ENCODE assay signal across 22 mouse cellular contexts in the genomic region with DNA sequence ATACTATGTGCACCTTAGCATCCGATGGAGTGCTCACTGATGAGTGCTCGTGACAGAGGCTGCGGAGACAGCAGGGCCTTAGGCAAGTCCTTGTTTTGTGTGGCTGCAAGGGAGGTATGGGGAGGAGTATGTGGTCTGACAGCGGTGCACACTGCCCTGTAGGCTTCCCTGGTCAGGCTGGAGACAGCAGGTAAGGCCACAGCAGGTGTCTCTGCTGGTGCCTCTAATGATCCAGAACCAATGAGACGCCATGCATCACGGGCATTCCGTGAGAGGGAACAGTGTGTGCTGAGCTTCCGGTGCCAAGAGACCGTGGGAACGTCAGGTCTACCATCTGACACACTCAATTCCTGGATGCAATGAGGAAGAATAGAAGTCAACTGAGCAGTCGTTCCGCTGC.
DNase-seq lines count a peak whose midpoint lies in the region; ATAC-seq and TF ChIP-seq lines count a peak whose summit lies in the region.
"Had no signal": no experiment of that assay in that cellular context is flagged by ENCODE, and none has a peak within 500 bp of the region (broad histone marks: within the 10 kb centered on the region; RNA-seq: fewer than 3 reads in every experiment).

No protein-coding gene starts in this region.

- ATAC-seq in hindbrain, embryonic 16.5 days: no peak
- ATAC-seq in kidney, postnatal 0 days (replicated peaks; ENCODE audit: low FRiP score, low read depth): peak; percentile 63
- ATAC-seq: CD4-positive, CD25-positive, alpha-beta regulatory T cell, adult 4 months; forebrain, embryonic 15.5 days; hindbrain, postnatal 0 days; inflammation-experienced regulatory T-cells, adult 6 months had no signal

- H3K4me2 ChIP-seq in hindbrain, embryonic 16.5 days (ENCODE audit: low read length): no peak overlapping the region
- H3K4me2 ChIP-seq in kidney, postnatal 0 days (ENCODE audit: low read length): peak overlapping the region; percentile 16; the same call in 1 of the 2 replicates
- H3K4me2 ChIP-seq: forebrain, embryonic 12.5 days; forebrain, embryonic 15.5 days; heart, embryonic 11.5 days; hindbrain, embryonic 13.5 days had no signal

- H3K27me3 ChIP-seq in hindbrain, embryonic 10.5 days (ENCODE audit: insufficient read depth, poor library complexity, severe bottlenecking): no peaks in the 10 kb centered on the region
- H3K27me3 ChIP-seq in hindbrain, embryonic 16.5 days (replicated peaks; ENCODE audit: control insufficient read depth, insufficient read depth, low read length): no peaks in the 10 kb centered on the region
- no peaks in the 10 kb centered on the region for H3K27me3 ChIP-seq in kidney, postnatal 0 days (ENCODE audit: insufficient read depth, low read length)
- H3K27me3 ChIP-seq: forebrain, embryonic 15.5 days; hindbrain, embryonic 13.5 days had no signal

- H3K27ac ChIP-seq in hindbrain, embryonic 10.5 days: peak overlapping the region; percentile 43
- no peak overlapping the region for H3K27ac ChIP-seq in hindbrain, embryonic 16.5 days (ENCODE audit: low read depth, low read length)
- no peak overlapping the region for H3K27ac ChIP-seq in kidney, postnatal 0 days
- H3K27ac ChIP-seq: forebrain, embryonic 12.5 days; forebrain, embryonic 15.5 days; heart, adult 2 months; hindbrain, embryonic 13.5 days; hindbrain, postnatal 0 days had no signal

- DNase-seq in hindbrain, embryonic 10.5 days (ENCODE audit: low spot score): no peak
- DNase-seq in kidney, postnatal 0 days (ENCODE audit: low spot score): no peak
- no peak for DNase-seq in kidney, postnatal 36 days
- peak; percentile 35 for DNase-seq in testis, postnatal 10 days (ENCODE audit: low spot score)
- no peak for DNase-seq in testis, postnatal 14 days (ENCODE audit: low spot score)
- no peak for DNase-seq in adrenal gland, postnatal 4 days (ENCODE audit: low spot score in 2 of 2)
- DNase-seq: adrenal gland, adult 2 months; adrenal gland, postnatal 14 days; cerebellum, adult 11-12 months; cerebellum, adult 8-10 months; cerebellum, postnatal 36 days; embryo, embryonic 11 days; gastrocnemius, postnatal 25 days; heart, adult 2 months had no signal

- H3K4me1 ChIP-seq in hindbrain, embryonic 10.5 days (replicated peaks): peaks cover 39% of the 10 kb centered on the region
- peaks cover 5% of the 10 kb centered on the region; the same call in 1 of the 2 replicates for H3K4me1 ChIP-seq in hindbrain, embryonic 16.5 days (ENCODE audit: control insufficient read depth, insufficient read depth, low read depth, low read length)
- H3K4me1 ChIP-seq in kidney, postnatal 0 days (replicated peaks; ENCODE audit: insufficient read depth, low read length): 0 out of 2 replicates have a peak, but pooled peaks cover 3% of the 10 kb centered on the region

- no peaks in the 10 kb centered on the region for H3K36me3 ChIP-seq in hindbrain, embryonic 10.5 days
- H3K36me3 ChIP-seq in hindbrain, embryonic 16.5 days (ENCODE audit: control insufficient read depth, insufficient read depth, low read length): no peaks in the 10 kb centered on the region
- no peaks in the 10 kb centered on the region for H3K36me3 ChIP-seq in kidney, postnatal 0 days (ENCODE audit: insufficient read depth, low read length)
- H3K36me3 ChIP-seq: forebrain, embryonic 12.5 days; forebrain, embryonic 15.5 days; hindbrain, embryonic 13.5 days had no signal

- H3K9me3 ChIP-seq in hindbrain, embryonic 10.5 days: no peaks in the 10 kb centered on the region
- no peaks in the 10 kb centered on the region; the same call in 1 of the 2 replicates for H3K9me3 ChIP-seq in hindbrain, embryonic 16.5 days (ENCODE audit: control insufficient read depth, low read length)
- no peaks in the 10 kb centered on the region for H3K9me3 ChIP-seq in kidney, postnatal 0 days (replicated peaks; ENCODE audit: low read length)
- H3K9me3 ChIP-seq: forebrain, embryonic 12.5 days; forebrain, embryonic 15.5 days; hindbrain, embryonic 13.5 days had no signal

- H3K9ac ChIP-seq in hindbrain, embryonic 16.5 days (ENCODE audit: low read depth, low read length): no peak overlapping the region
- no peak overlapping the region for H3K9ac ChIP-seq in kidney, postnatal 0 days (ENCODE audit: low read depth, low read length)
- H3K9ac ChIP-seq: forebrain, embryonic 12.5 days; forebrain, embryonic 15.5 days; hindbrain, embryonic 13.5 days had no signal

- TF ChIP-seq CTCF in kidney, postnatal 0 days (IDR thresholded peaks at IDR 0.05; ENCODE audit: low read depth): no peak

- WGBS in hindbrain, embryonic 10.5 days: 78% methylated on average over 12 of the region's 12 CpGs
- 73% methylated on average over 12 of the region's 12 CpGs for WGBS in hindbrain, embryonic 16.5 days
- WGBS in kidney, postnatal 0 days: 52% methylated on average over 12 of the region's 12 CpGs

- H3K4me3 ChIP-seq in hindbrain, embryonic 10.5 days: no peak overlapping the region
- H3K4me3 ChIP-seq in hindbrain, embryonic 16.5 days (ENCODE audit: low read length): no peak overlapping the region
- no peak overlapping the region for H3K4me3 ChIP-seq in kidney, postnatal 0 days (replicated peaks; ENCODE audit: low read depth, low read length)
- H3K4me3 ChIP-seq: forebrain, embryonic 12.5 days; forebrain, embryonic 15.5 days; heart, adult 2 months; hindbrain, embryonic 13.5 days had no signal
